8 mouse cellular contexts compared by ENCODE assay signal in the genomic region with DNA sequence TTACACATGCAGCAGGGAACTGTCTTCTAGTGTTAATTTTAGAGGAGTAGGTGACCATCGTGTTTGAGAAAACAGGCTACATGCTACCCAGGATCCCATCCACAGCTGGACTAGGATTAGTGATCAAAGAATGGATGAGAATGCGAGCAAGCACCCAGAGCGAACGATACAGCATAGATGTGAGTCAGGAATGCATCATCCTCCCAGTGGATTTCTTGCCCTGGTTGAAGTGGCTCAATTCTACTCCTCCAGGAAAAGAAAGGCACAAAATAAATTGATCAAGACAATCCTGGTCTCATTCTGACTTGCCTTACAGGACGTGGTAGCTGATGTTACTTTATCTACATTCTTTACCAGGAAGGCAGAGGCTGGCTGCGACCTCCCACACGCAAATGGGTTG. TPM values are rescaled to one million over a fixed set of nuclear protein-coding genes. Genes with fewer than 3 reads are reported as not detected.
A peak's percentile ranks its signal among the peaks of the same experiment; 100 is the strongest.
DNase-seq lines count a peak whose midpoint lies in the region; ATAC-seq and TF ChIP-seq lines count a peak whose summit lies in the region.

A gene (plus strand): TSS at position 255 of the 400 bp plus-strand sequence.

- no peak for DNase-seq in heart, postnatal 4 days
- DNase-seq in embryonic facial prominence, embryonic 11.5 days (ENCODE audit: low spot score) = no peak
- no peak for DNase-seq in intestine, embryonic 14.5 days (ENCODE audit: low spot score)
- DNase-seq in retina, postnatal 1 day = no peak
- DNase-seq in natural killer cell, adult 2 months (ENCODE audit: low spot score in 2 of 2) = no peak

- 65% methylated on average over 7 of the region's 7 CpGs for WGBS in heart, embryonic 11.5 days (ENCODE audit: insufficient replicate concordance)
- 71% methylated on average over 7 of the region's 7 CpGs for WGBS in embryonic facial prominence, embryonic 11.5 days
- 69% methylated on average over 7 of the region's 7 CpGs for WGBS in intestine, embryonic 14.5 days

- H3K4me2 ChIP-seq in heart, embryonic 11.5 days = peak within 1 kb of the TSS; percentile 78
- peak within 1 kb of the TSS; percentile 72 for H3K4me2 ChIP-seq in embryonic facial prominence, embryonic 11.5 days (ENCODE audit: low read depth, low read length)
- peak within 1 kb of the TSS; percentile 80 for H3K4me2 ChIP-seq in intestine, embryonic 14.5 days (ENCODE audit: low read length)

- peaks cover 6% of the 10 kb centered on the region for H3K4me1 ChIP-seq in heart, embryonic 11.5 days (ENCODE audit: control insufficient read depth, insufficient read depth, low read length)
- H3K4me1 ChIP-seq in E14TG2a.4 (replicated peaks; ENCODE audit: low read depth, low read length) = peaks cover 32% of the 10 kb centered on the region
- no peaks in the 10 kb centered on the region for H3K4me1 ChIP-seq in embryonic facial prominence, embryonic 11.5 days (ENCODE audit: control insufficient read depth, insufficient read depth, low read length)
- H3K4me1 ChIP-seq in intestine, embryonic 14.5 days (replicated peaks; ENCODE audit: control insufficient read depth, insufficient read depth, low read length) = peaks cover 7% of the 10 kb centered on the region

- peak within 1 kb of the TSS; percentile 75 for H3K27ac ChIP-seq in heart, embryonic 11.5 days (ENCODE audit: low read depth, low read length)
- peak within 1 kb of the TSS; percentile 52; the same call in 1 of the 2 replicates for H3K27ac ChIP-seq in embryonic facial prominence, embryonic 11.5 days (replicated peaks; ENCODE audit: low read depth, low read length)
- peak within 1 kb of the TSS; percentile 76 for H3K27ac ChIP-seq in intestine, embryonic 14.5 days (ENCODE audit: low read depth)

- no peak for TF ChIP-seq CTCF in E14TG2a.4 (conservative IDR thresholded peaks at IDR 0.05; ENCODE audit: low read length)

- peak within 1 kb of the TSS; percentile 96 for H3K9ac ChIP-seq in heart, embryonic 11.5 days (ENCODE audit: low read depth, low read length)
- peak within 1 kb of the TSS; percentile 93 for H3K9ac ChIP-seq in embryonic facial prominence, embryonic 11.5 days (replicated peaks; ENCODE audit: low read length)
- peak within 1 kb of the TSS; percentile 90 for H3K9ac ChIP-seq in intestine, embryonic 14.5 days (ENCODE audit: low read length)

- H3K4me3 ChIP-seq in heart, embryonic 11.5 days (ENCODE audit: low read depth, low read length) = peak within 1 kb of the TSS; percentile 99
- peak within 1 kb of the TSS; percentile 95 for H3K4me3 ChIP-seq in E14TG2a.4 (replicated peaks; ENCODE audit: low read length)
- peak within 1 kb of the TSS; percentile 92 for H3K4me3 ChIP-seq in embryonic facial prominence, embryonic 11.5 days (ENCODE audit: low read depth, low read length)
- peak within 1 kb of the TSS; percentile 79 for H3K4me3 ChIP-seq in intestine, embryonic 14.5 days (ENCODE audit: low read depth, low read length)

- no peaks in the 10 kb centered on the region for H3K9me3 ChIP-seq in heart, embryonic 11.5 days (replicated peaks; ENCODE audit: control insufficient read depth, low read length)
- H3K9me3 ChIP-seq in E14TG2a.4 (ENCODE audit: low read length) = no peaks in the 10 kb centered on the region
- H3K9me3 ChIP-seq in embryonic facial prominence, embryonic 11.5 days (replicated peaks; ENCODE audit: control insufficient read depth, low read length) = no peaks in the 10 kb centered on the region
- no peaks in the 10 kb centered on the region for H3K9me3 ChIP-seq in intestine, embryonic 14.5 days (ENCODE audit: control insufficient read depth, low read length)

- no peaks in the 10 kb centered on the region for H3K36me3 ChIP-seq in heart, embryonic 11.5 days (ENCODE audit: control insufficient read depth, insufficient read depth, low read length)
- H3K36me3 ChIP-seq in E14TG2a.4 (ENCODE audit: insufficient read depth, low read length) = peaks cover 8% of the 10 kb centered on the region
- H3K36me3 ChIP-seq in embryonic facial prominence, embryonic 11.5 days (replicated peaks; ENCODE audit: control insufficient read depth, insufficient read depth, low read depth, low read length) = no peaks in the 10 kb centered on the region
- peaks cover 7% of the 10 kb centered on the region; the same call in 1 of the 2 replicates for H3K36me3 ChIP-seq in intestine, embryonic 14.5 days (ENCODE audit: control insufficient read depth, insufficient read depth, low read length)

- H3K27me3 ChIP-seq in heart, embryonic 11.5 days (ENCODE audit: control insufficient read depth, insufficient read depth, low read length) = no peaks in the 10 kb centered on the region
- no peaks in the 10 kb centered on the region for H3K27me3 ChIP-seq in E14TG2a.4 (ENCODE audit: insufficient read depth, low read length)
- H3K27me3 ChIP-seq in embryonic facial prominence, embryonic 11.5 days (ENCODE audit: control insufficient read depth, insufficient read depth, low read length) = no peaks in the 10 kb centered on the region
- no peaks in the 10 kb centered on the region for H3K27me3 ChIP-seq in intestine, embryonic 14.5 days (replicated peaks; ENCODE audit: control insufficient read depth, insufficient read depth, low read length)

- ATAC-seq in heart, embryonic 11.5 days (replicated peaks; ENCODE audit: insufficient number of reproducible peaks, low FRiP score, low TSS enrichment) = no peak
- no peak for ATAC-seq in embryonic facial prominence, embryonic 11.5 days (replicated peaks; ENCODE audit: insufficient number of reproducible peaks, low FRiP score, low TSS enrichment, low read depth)
- ATAC-seq in intestine, embryonic 14.5 days (replicated peaks; ENCODE audit: low FRiP score, low TSS enrichment, low read depth) = no peak
- no peak for ATAC-seq in megakaryocyte-erythroid progenitor cell, adult 5-6 weeks (replicated peaks; ENCODE audit: low FRiP score, low TSS enrichment, poor library complexity, severe bottlenecking)

RNA-seq across cellular contexts. Expression of the gene that starts here (rescaled TPM):
- polyA plus RNA-seq in heart, embryonic 11.5 days (2014; fragmentation: Nextera tagmentation; extraction: Ambion mirVana) = 11.9 and 14.0 TPM in 2 replicates
- 10 to 100 TPM in 1 of 2 experiments, 1 to 10 TPM in 1; 9.5 to 10.8 TPM for total RNA-seq in heart, postnatal 4 days (2021)
- 19.6 and 25.4 TPM in 2 replicates for polyA plus RNA-seq in embryonic facial prominence, embryonic 11.5 days (2014; fragmentation: Nextera tagmentation; extraction: Ambion mirVana)
- 15.7 and 18.5 TPM in 2 replicates for polyA plus RNA-seq in intestine, embryonic 14.5 days (2014; fragmentation: Nextera tagmentation; extraction: Ambion mirVana)
- total RNA-seq in megakaryocyte-erythroid progenitor cell, adult 5-6 weeks (2014; fragmentation: Nextera tagmentation) = 43.0 and 44.3 TPM in 2 replicates
- 15.6 and 21.0 TPM in 2 replicates for total RNA-seq in megakaryocyte-erythroid progenitor cell, adult 5-6 weeks (2017)
